Mouse (Mus musculus) myocyte (in vitro differentiated cells): ENCODE results near the gene Gm17657.

Experiments used
- CEBPB ChIP-seq: IDR thresholded peaks from 2 replicates; pipeline ENCODE4 v1.6.1; 2011; ENCODE audit warnings: mild to moderate bottlenecking, moderate library complexity; ENCODE audit not compliant: poor library complexity, insufficient read depth, severe bottlenecking
- MAX ChIP-seq: IDR thresholded peaks from one replicate; pipeline ENCODE4 v1.6.1; 2011; ENCODE audit warnings: low read depth, mild to moderate bottlenecking, control low read depth
- MYOG ChIP-seq, 3 experiments: IDR thresholded peaks; one replicate each; pipeline ENCODE4 v1.6.1; 2011; ENCODE audit warnings: control low read depth in 2 of 3, low read depth in 2 of 3, mild to moderate bottlenecking in 2 of 3; ENCODE audit not compliant: insufficient read length in 2 of 3, control insufficient read depth in 1 of 3, insufficient read depth in 1 of 3
- POLR2A ChIP-seq: IDR thresholded peaks from one replicate; pipeline ENCODE4 v1.6.1; 2011; ENCODE audit warnings: low read depth, mild to moderate bottlenecking, control low read depth, moderate library complexity; ENCODE audit not compliant: insufficient read length
- USF1 ChIP-seq: IDR thresholded peaks from one replicate; pipeline ENCODE4 v1.6.1; 2011; ENCODE audit warnings: low read depth, mild to moderate bottlenecking, control low read depth, moderate library complexity

- TF ChIP-seq POLR2A, result no peak
- no peak for TF ChIP-seq CEBPB
- no peak for TF ChIP-seq USF1
- no peak for TF ChIP-seq MAX
- TF ChIP-seq MYOG (IDR thresholded peaks at IDR 0.05; ENCODE audit: control insufficient read depth in 1 of 3, insufficient read depth in 1 of 3, insufficient read length in 2 of 3, low read depth in 2 of 3), result no peak
These were observed 19.0 kb upstream of the Gm17657 start for GRCm38 (mm10) chr17:29568435-29568834.
